Mouse (Mus musculus) megakaryocyte, embryonic 14.5 days (primary cell): ENCODE results near the gene Rmi2.

Experiments used
- FLI1 ChIP-seq: IDR thresholded peaks from 2 replicates; pipeline ENCODE4 v1.6.1; 2012; ENCODE audit warnings: low read length, inconsistent platforms, mixed read lengths
- GATA1 ChIP-seq: IDR thresholded peaks from 3 replicates; pipeline ENCODE4 v1.6.1; 2012; ENCODE audit warnings: mixed read lengths, low read length, inconsistent platforms, borderline replicate concordance

DNA sequence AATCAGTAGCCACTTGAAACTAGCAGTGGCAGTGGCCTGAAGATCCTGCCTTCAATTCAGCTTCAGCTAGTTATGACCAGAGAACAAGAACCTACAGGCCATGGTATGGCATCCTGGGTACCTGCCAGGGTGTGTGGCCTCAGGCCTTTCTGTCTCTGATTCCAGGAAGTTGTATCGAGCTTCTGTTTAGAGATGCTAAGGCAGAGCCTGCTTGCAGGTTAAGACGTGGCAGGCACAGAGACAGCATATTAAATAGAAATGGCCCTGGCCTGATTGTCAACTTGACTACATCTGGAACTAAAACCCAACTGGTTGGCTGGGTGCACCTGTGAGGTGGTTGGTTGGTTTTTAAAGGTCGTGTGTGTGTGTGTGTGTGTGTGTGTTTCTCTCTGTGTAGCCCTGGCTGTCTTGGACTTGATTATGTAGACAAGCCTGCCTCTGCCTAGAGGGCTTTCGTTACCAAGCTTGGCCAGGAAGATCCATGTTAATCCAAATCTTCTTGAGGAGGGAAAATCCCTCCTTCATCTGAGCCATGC, 38.0 kb downstream of the Rmi2 start:
- TF ChIP-seq GATA1 (no peak), FLI1 (no peak)
